Mouse (Mus musculus) myocyte (in vitro differentiated cells): Measurements from ENCODE around the gene Man1c1.

Experiments used
- MAX ChIP-seq: IDR thresholded peaks from one replicate; pipeline ENCODE4 v1.6.1; 2011; ENCODE audit warnings: low read depth, mild to moderate bottlenecking, control low read depth
- POLR2A ChIP-seq: IDR thresholded peaks from one replicate; pipeline ENCODE4 v1.6.1; 2011; ENCODE audit warnings: low read depth, mild to moderate bottlenecking, control low read depth, moderate library complexity; ENCODE audit not compliant: insufficient read length
- TCF12 ChIP-seq: IDR thresholded peaks from one replicate; pipeline ENCODE4 v1.6.1; 2011; ENCODE audit warnings: mild to moderate bottlenecking, control low read depth; ENCODE audit not compliant: poor library complexity, insufficient read depth, severe bottlenecking

- no peak for TF ChIP-seq MAX
- no peak for TF ChIP-seq POLR2A
- TF ChIP-seq TCF12 = no peak
These were observed 16.3 kb upstream of the Man1c1 start for GRCm38 (mm10) chr4:134720371-134720770.
